Mouse (Mus musculus): ENCODE results near the gene Nfyc.

Gene Nfyc

GRCm38 (mm10) chr4:120825577-120826326 lies 5.6 kb downstream of the Nfyc start:
- in situ Hi-C loops (cut with MboI, MseI), result no loop called here

GRCm38 (mm10) chr4:120825100-120825553 lies 6.2 kb downstream of the Nfyc start:
- in situ Hi-C loops (cut with MboI, MseI), result no loop called here

- in situ Hi-C loops (cut with MboI, MseI), result no loop called here
These were observed 9.0 kb downstream of the Nfyc start for GRCm38 (mm10) chr4:120822191-120822911.

- in situ Hi-C loops (cut with MboI, MseI), result no loop called here
These were observed 11.5 kb downstream of the Nfyc start for GRCm38 (mm10) chr4:120819871-120820270.

GRCm38 (mm10) chr4:120819296-120819695 lies 12.1 kb downstream of the Nfyc start:
- in situ Hi-C loops (cut with MboI, MseI), result no loop called here

GRCm38 (mm10) chr4:120817951-120818350 lies 13.4 kb downstream of the Nfyc start:
- in situ Hi-C loops (cut with MboI, MseI), result no loop called here

- in situ Hi-C loops (cut with MboI, MseI), result no loop called here
These were observed 14.2 kb downstream of the Nfyc start for GRCm38 (mm10) chr4:120817002-120817774.

- in situ Hi-C loops (cut with MboI, MseI), result no loop called here
These were observed 15.6 kb downstream of the Nfyc start for GRCm38 (mm10) chr4:120815622-120816334.

GRCm38 (mm10) chr4:120815163-120815562 lies 16.2 kb downstream of the Nfyc start:
- in situ Hi-C loops (cut with MboI, MseI), result no loop called here

- in situ Hi-C loops (cut with MboI, MseI), result no loop called here
These were observed 17.2 kb downstream of the Nfyc start for GRCm38 (mm10) chr4:120814171-120814570.

- in situ Hi-C loops (cut with MboI, MseI), result no loop called here
These were observed 17.6 kb downstream of the Nfyc start for GRCm38 (mm10) chr4:120813762-120814161.

GRCm38 (mm10) chr4:120805816-120806215 lies 25.6 kb downstream of the Nfyc start:
- in situ Hi-C loops (cut with MboI, MseI), result no loop called here

GRCm38 (mm10) chr4:120801446-120801845 lies 29.9 kb downstream of the Nfyc start:
- in situ Hi-C loops (cut with MboI, MseI), result no loop called here

GRCm38 (mm10) chr4:120800691-120801090 lies 30.7 kb downstream of the Nfyc start:
- in situ Hi-C loops (cut with MboI, MseI), result no loop called here

- in situ Hi-C loops (cut with MboI, MseI), result no loop called here
These were observed 31.6 kb downstream of the Nfyc start for GRCm38 (mm10) chr4:120799680-120800166.

- in situ Hi-C loops (cut with MboI, MseI), result no loop called here
These were observed 33.2 kb downstream of the Nfyc start for GRCm38 (mm10) chr4:120797985-120798725.

- in situ Hi-C loops (cut with MboI, MseI), result no loop called here
These were observed 34.7 kb downstream of the Nfyc start for GRCm38 (mm10) chr4:120796687-120797086.

GRCm38 (mm10) chr4:120795646-120796045 lies 35.7 kb downstream of the Nfyc start:
- in situ Hi-C loops (cut with MboI, MseI), result no loop called here

- in situ Hi-C loops (cut with MboI, MseI), result no loop called here
These were observed 38.5 kb downstream of the Nfyc start for GRCm38 (mm10) chr4:120792918-120793317.

- in situ Hi-C loops (cut with MboI, MseI), result no loop called here
These were observed 41.3 kb downstream of the Nfyc start for GRCm38 (mm10) chr4:120790027-120790426.

GRCm38 (mm10) chr4:120755801-120756200 lies 75.6 kb downstream of the Nfyc start:
- in situ Hi-C loops (cut with MboI, MseI), result no loop called here

Measured in T-helper 1 cell (primary cell).